Mouse (Mus musculus): Measurements from ENCODE around the gene Samd3. TPM values are rescaled to one million over a fixed set of nuclear protein-coding genes. Genes with fewer than 3 reads are reported as not detected.

Samd3 gene
- polyA plus RNA-seq, 1 experiment from 2014 or later: not detected

Other genes with a start within 250 kb of the Samd3 start
- not detected in 2 replicates for gene Gm9767, start 151.5 kb upstream of the Samd3 start, polyA plus RNA-seq (2015; fragmentation: Nextera tagmentation; extraction: Ambion mirVana)
- 0.05 TPM in 1 of 2 replicates, not detected in the other for gene Tmem200a, start 150.7 kb upstream of the Samd3 start, polyA plus RNA-seq (2015; fragmentation: Nextera tagmentation; extraction: Ambion mirVana)
- 1.4 and 1.6 TPM in 2 replicates for gene L3mbtl3, start 146.3 kb downstream of the Samd3 start, polyA plus RNA-seq (2015; fragmentation: Nextera tagmentation; extraction: Ambion mirVana)

Data from liver, embryonic 16.5 days (tissue).